Mouse (Mus musculus) lung, adult 2 months (tissue): ENCODE data around the gene Kpna3. TPM values are rescaled to one million over a fixed set of nuclear protein-coding genes. Genes with fewer than 3 reads are reported as not detected.

Experiments
- DNase-seq: peaks from one replicate; pipeline ENCODE4 v3.0.0; 2022
- H3K4me1 ChIP-seq: fragments of 200-500 bp; 2 replicates; pipeline ENCODE4 v1.6.1; 2011; ENCODE audit warnings: low read length; ENCODE audit not compliant: control insufficient read depth, insufficient read depth
- H3K4me3 ChIP-seq: fragments of 200-500 bp; replicated peaks from 2 replicates; pipeline ENCODE3; 2011; ENCODE audit warnings: low read depth, mild to moderate bottlenecking, control low read depth, low read length; ENCODE audit errors: extremely low read depth
- CTCF ChIP-seq: fragments of 200-500 bp; IDR thresholded peaks from 2 replicates; pipeline ENCODE4 v1.5.1; 2011; ENCODE audit warnings: mild to moderate bottlenecking, low read length, control low read depth; ENCODE audit not compliant: insufficient read depth
- POLR2A ChIP-seq: fragments of 200-500 bp; IDR thresholded peaks from 2 replicates; pipeline ENCODE4 v1.6.1; 2011; ENCODE audit warnings: low read depth, mild to moderate bottlenecking, control low read depth, low read length, borderline replicate concordance; ENCODE audit errors: extremely low read depth
- WGBS: fragments of 180-500 bp; shearing (Covaris S2); methylation state at CpG from one replicate; pipeline ENCODE4 v1.1.7; 2018; 5-methylcytosine and 5-hydroxymethylcytosine counted together
- polyA plus RNA-seq: library from polyadenylated mRNA; depleted of rRNA; stranded (reverse); fragments of >200 nt; gene quantifications from 2 replicates; pipeline ENCODE4 v1.2.3, GENCODE M21; 2012

The Kpna3 gene
- polyA plus RNA-seq, 1 experiment: 6.3 TPM

GRCm38 (mm10) chr14:61360131-61360980 lies 79.3 kb downstream of the Kpna3 start, which contains the start of gene Ebpl:
TSS of gene Ebpl (minus strand) at chr14:61360439.
- Histone ChIP-seq H3K4me3 (peak within 1 kb of the TSS; percentile 86), H3K4me1 (peaks cover 5% of the 10 kb centered on the region; the same call in 1 of the 2 replicates)
- peak; percentile 92 for DNase-seq
- whole genome bisulfite sequencing: under 1% methylated on average over 40 of the region's 40 CpGs
- peak; percentile 38; the same call in 1 of the 2 replicates for TF ChIP-seq POLR2A
- no peak for TF ChIP-seq CTCF

- TF ChIP-seq POLR2A: no peak
- no peak for TF ChIP-seq CTCF
- no peak for DNase-seq
- no peaks in the 10 kb centered on the region for H3K4me1 ChIP-seq
- 64% methylated on average over 10 of the region's 10 CpGs for WGBS
- H3K4me3 ChIP-seq: no peak overlapping the region
Measured at GRCm38 (mm10) chr14:61354251-61355235, 85.1 kb downstream of the Kpna3 start.

- no peak for DNase-seq
- Histone ChIP-seq H3K4me1 (no peaks in the 10 kb centered on the region), H3K4me3 (no peak overlapping the region)
- 75% methylated on average over 6 of the region's 6 CpGs for WGBS
- TF ChIP-seq POLR2A: no peak
- no peak for TF ChIP-seq CTCF
Measured at GRCm38 (mm10) chr14:61350808-61351207, 88.9 kb downstream of the Kpna3 start.

GRCm38 (mm10) chr14:61349876-61350275 lies 89.8 kb downstream of the Kpna3 start:
- 81% methylated on average over 4 of the region's 4 CpGs for WGBS
- Histone ChIP-seq H3K4me1 (no peaks in the 10 kb centered on the region), H3K4me3 (no peak overlapping the region)
- TF ChIP-seq POLR2A (no peak), CTCF (no peak)
- DNase-seq: no peak

GRCm38 (mm10) chr14:61346827-61347698 lies 92.6 kb downstream of the Kpna3 start:
- TF ChIP-seq CTCF (peak; percentile 35; the same call in 1 of the 2 replicates), POLR2A (no peak)
- WGBS: 84% methylated on average over 10 of the region's 10 CpGs
- no peak for DNase-seq

GRCm38 (mm10) chr14:61344590-61344989 lies 95.1 kb downstream of the Kpna3 start:
- Histone ChIP-seq H3K4me3 (no peak overlapping the region), H3K4me1 (no peaks in the 10 kb centered on the region)
- DNase-seq: no peak
- TF ChIP-seq CTCF (no peak), POLR2A (no peak)
- 68% methylated on average over 5 of the region's 5 CpGs for WGBS

More at GRCm38 (mm10) chr14:61346827-61347698, 92.6 kb downstream of the Kpna3 start:
- Histone ChIP-seq H3K4me1 (no peaks in the 10 kb centered on the region), H3K4me3 (no peak overlapping the region)

GRCm38 (mm10) chr14:61339381-61339780 lies 100.3 kb downstream of the Kpna3 start:
- Histone ChIP-seq H3K4me1 (no peaks in the 10 kb centered on the region), H3K4me3 (no peak overlapping the region)
- 76% methylated on average over 4 of the region's 4 CpGs for WGBS
- no peak for DNase-seq
- TF ChIP-seq CTCF (no peak), POLR2A (peak; percentile 12; the same call in 1 of the 2 replicates)

- H3K4me1 ChIP-seq: peaks cover 3% of the 10 kb centered on the region; the same call in 1 of the 2 replicates
- H3K4me3 ChIP-seq: no peak overlapping the region
- DNase-seq: peak; percentile 79
- peak; percentile 72 for TF ChIP-seq CTCF
- TF ChIP-seq POLR2A: no peak
- 12% methylated on average over 13 of the region's 13 CpGs for WGBS
Measured at GRCm38 (mm10) chr14:61330996-61331561, 108.6 kb downstream of the Kpna3 start.
